Mouse (Mus musculus) c-Kit-positive CD71-positive TER-119-positive erythroid progenitor cells, embryonic 14.5 days (primary cell): ENCODE results near the gene Tac4.

Experiments used
- DNase-seq: peaks from one replicate; pipeline ENCODE4 v3.0.0-alpha.2; 2013; ENCODE audit warnings: low spot score

Tac4 gene

GRCm38 (mm10) chr11:95315215-95315955 is 54.1 kb downstream of the Tac4 start:
- no peak for DNase-seq

- peak; percentile 61 for DNase-seq
Observed at GRCm38 (mm10) chr11:95318116-95318515, 56.8 kb downstream of the Tac4 start.
